In genomic region chr9:108776614-108777013, GRCm38 (mm10) we compare ENCODE assay signal across 17 mouse cellular contexts.
"Had no signal": no experiment of that assay in that cellular context is flagged by ENCODE, and none has a peak within 500 bp of the region (broad histone marks: within the 10 kb centered on the region; RNA-seq: fewer than 3 reads in every experiment).

No protein-coding gene starts in this region.

- H3K27me3 ChIP-seq: limb, embryonic 15.5 days; neural tube, embryonic 15.5 days had no signal

- H3K4me2 ChIP-seq: limb, embryonic 15.5 days; lung, embryonic 14.5 days; neural tube, embryonic 15.5 days had no signal

- H3K9me3 ChIP-seq: limb, embryonic 15.5 days; neural tube, embryonic 15.5 days had no signal

- DNase-seq: kidney, adult 11 months; kidney, adult 9 months; kidney, postnatal 4 days; layer of hippocampus, postnatal 36 days; lung, postnatal 10 days; midbrain, embryonic 14.5 days; right cerebral cortex, adult 18-20 months; right cerebral cortex, postnatal 25 days; thymus, postnatal 36 days had no signal

- H3K4me1 ChIP-seq: limb, embryonic 15.5 days; neural tube, embryonic 15.5 days had no signal

- H3K36me3 ChIP-seq: limb, embryonic 15.5 days; neural tube, embryonic 15.5 days had no signal

- ATAC-seq: hindbrain, postnatal 0 days had no signal

- H3K27ac ChIP-seq: hindbrain, postnatal 0 days; kidney, postnatal 0 days; layer of hippocampus, adult 2 months; limb, embryonic 15.5 days; macrophage; neural tube, embryonic 15.5 days had no signal

- H3K4me3 ChIP-seq: layer of hippocampus, adult 2 months; limb, embryonic 15.5 days; myocyte; neural tube, embryonic 15.5 days had no signal

- H3K9ac ChIP-seq: limb, embryonic 15.5 days; lung, embryonic 14.5 days; neural tube, embryonic 15.5 days had no signal
